Mouse (Mus musculus) intestine, postnatal 0 days (tissue): ENCODE results near the gene Scamp1. TPM values are rescaled to one million over a fixed set of nuclear protein-coding genes. Genes with fewer than 3 reads are reported as not detected.
"Not testable (repeated sequence)": the region's sequence is repeated elsewhere in the genome, so short reads cannot be mapped to it uniquely, and the experiment has no call there.

Experiments used
- ATAC-seq: fragments of 200-750 bp; cut with Nextera tagmentation; 2 replicates; pipeline ENCODE4 v1.8.0; 2017; ENCODE audit warnings: mild to moderate bottlenecking, moderate TSS enrichment, moderate library complexity
- H3K27ac ChIP-seq: fragments of 300-500 bp; sonication (generic); 2 replicates; pipeline ENCODE4 v1.5.1; 2014; ENCODE audit warnings: mild to moderate bottlenecking, low read depth, low read length, moderate library complexity
- H3K27me3 ChIP-seq: fragments of 300-500 bp; sonication (generic); replicated peaks from 2 replicates; pipeline ENCODE4 v1.6.1; 2014; ENCODE audit warnings: low read length, mixed read lengths; ENCODE audit not compliant: control insufficient read depth, insufficient read depth
- H3K36me3 ChIP-seq: fragments of 300-500 bp; sonication (generic); 2 replicates; pipeline ENCODE4 v1.6.1; 2014; ENCODE audit warnings: mild to moderate bottlenecking, moderate library complexity; ENCODE audit not compliant: control insufficient read depth, insufficient read depth
- H3K4me1 ChIP-seq: fragments of 300-500 bp; sonication (generic); replicated peaks from 2 replicates; pipeline ENCODE4 v1.6.1; 2014; ENCODE audit warnings: antibody characterized with exemption, low read length, mixed read lengths; ENCODE audit not compliant: control insufficient read depth, insufficient read depth
- H3K4me2 ChIP-seq: fragments of 300-500 bp; sonication (generic); replicated peaks from 2 replicates; pipeline ENCODE4 v1.6.1; 2014; ENCODE audit warnings: low read depth, mild to moderate bottlenecking, moderate library complexity
- H3K4me3 ChIP-seq: fragments of 300-500 bp; sonication (generic); 2 replicates; pipeline ENCODE4 v1.5.1; 2014; ENCODE audit warnings: low read depth, low read length
- H3K9ac ChIP-seq: fragments of 300-500 bp; sonication (generic); 2 replicates; pipeline ENCODE4 v1.6.1; 2014; ENCODE audit warnings: mild to moderate bottlenecking, low read depth, low read length
- H3K9me3 ChIP-seq: fragments of 300-500 bp; sonication (generic); 2 replicates; pipeline ENCODE4 v1.6.1; 2016; ENCODE audit warnings: mixed run types; ENCODE audit not compliant: control insufficient read depth
- CTCF ChIP-seq: sonication (generic); IDR thresholded peaks from 2 replicates; pipeline ENCODE4 v1.5.1; 2016; ENCODE audit warnings: low read depth, mild to moderate bottlenecking, control low read depth, antibody characterized with exemption, moderate library complexity
- WGBS: fragments of 180-500 bp; shearing (Covaris S2); extraction: QIAGEN DNeasy Blood & Tissue Kit; methylation state at CpG from one replicate; pipeline ENCODE4 v1.1.7; 2014; 5-methylcytosine and 5-hydroxymethylcytosine counted together
- polyA plus RNA-seq: library from polyadenylated mRNA; unstranded; fragments of >200 nt; fragmentation: Nextera tagmentation; extraction: Ambion mirVana; gene quantifications from 2 replicates; pipeline ENCODE4 v1.2.1, GENCODE M21; 2015

Gene Scamp1
- polyA plus RNA-seq, result 11.8 and 14.0 TPM in 2 replicates

GRCm38 (mm10) chr13:94285281-94285871 lies at the start of gene Scamp1:
Scamp1 (minus strand) TSS chr13:94285857.
- H3K27me3 ChIP-seq, result no peaks in the 10 kb centered on the region
- peak within 1 kb of the TSS; percentile 90 for H3K4me2 ChIP-seq
- no peaks in the 10 kb centered on the region for H3K4me1 ChIP-seq
- TF ChIP-seq CTCF, result no peak
- under 1% methylated on average over 57 of the region's 62 CpGs for WGBS
- H3K9me3 ChIP-seq, result no peaks in the 10 kb centered on the region
- no peaks in the 10 kb centered on the region for H3K36me3 ChIP-seq
- H3K27ac ChIP-seq, result peak within 1 kb of the TSS; percentile 78
- H3K4me3 ChIP-seq, result peak within 1 kb of the TSS; percentile 92
- ATAC-seq, result peak; percentile 97
- H3K9ac ChIP-seq, result peak within 1 kb of the TSS; percentile 95

DNA sequence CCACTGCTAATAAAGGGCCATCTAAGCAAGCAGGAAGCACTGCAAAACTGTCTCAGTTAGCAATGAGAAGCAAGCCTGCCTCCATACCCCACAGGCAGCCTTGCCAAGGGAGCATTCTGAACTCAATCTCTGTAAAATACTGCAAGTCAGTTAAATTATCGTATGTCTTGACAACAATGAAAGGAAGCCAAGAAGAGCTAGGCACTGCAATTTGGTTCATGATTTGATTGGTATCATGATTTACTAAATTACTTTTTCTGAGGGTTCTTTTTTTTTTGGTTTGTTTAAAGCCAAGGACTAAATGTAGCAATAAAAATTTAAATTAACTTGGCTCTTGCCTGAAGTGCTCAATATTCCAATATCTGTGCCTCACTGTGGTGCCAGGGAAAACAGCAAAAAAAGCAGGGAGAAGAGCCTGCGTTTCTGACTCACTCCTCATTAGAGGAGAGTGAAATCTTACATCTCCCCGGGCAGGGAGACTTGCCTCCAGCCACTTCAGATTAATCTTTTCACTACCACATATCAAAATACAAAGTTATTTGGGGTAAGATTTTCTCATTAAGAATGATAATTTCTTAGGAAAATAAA lies 44.8 kb upstream of the Scamp1 start:
- Histone ChIP-seq H3K27me3 (no peaks in the 10 kb centered on the region), H3K4me1 (no peaks in the 10 kb centered on the region), H3K9ac (no peak overlapping the region), H3K4me3 (no peak overlapping the region), H3K36me3 (no peaks in the 10 kb centered on the region), H3K27ac (no peak overlapping the region), H3K4me2 (no peak overlapping the region), H3K9me3 (no peaks in the 10 kb centered on the region)
- no peak for ATAC-seq
- TF ChIP-seq CTCF, result no peak
- 76% methylated on average over 3 of the region's 3 CpGs for WGBS

DNA sequence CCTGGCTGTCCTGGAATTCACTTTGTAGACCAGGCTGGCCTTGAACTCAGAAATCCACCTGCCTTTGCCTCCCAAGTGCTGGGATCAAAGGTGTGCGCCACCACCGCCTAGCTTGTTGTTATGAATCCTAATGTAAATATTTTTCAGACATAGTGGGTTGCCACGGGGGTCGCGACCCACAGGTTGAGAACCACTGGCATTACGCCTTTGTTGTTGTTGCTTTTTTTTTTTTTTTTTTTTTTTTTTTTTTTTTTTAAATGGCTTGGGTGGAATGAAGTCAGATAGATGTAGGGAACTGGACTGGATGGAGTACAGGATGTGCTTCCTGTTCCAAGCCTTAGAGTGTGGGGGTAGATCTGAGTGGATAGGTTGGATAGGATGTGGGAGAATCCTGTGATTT lies 43.3 kb upstream of the Scamp1 start:
- H3K4me1 ChIP-seq, H3K27me3 ChIP-seq, H3K4me3 ChIP-seq, H3K36me3 ChIP-seq, H3K4me2 ChIP-seq, ATAC-seq, H3K9me3 ChIP-seq, H3K9ac ChIP-seq, H3K27ac ChIP-seq: not testable (repeated sequence)
- WGBS, result 96% methylated on average over 6 of the region's 6 CpGs

GRCm38 (mm10) chr13:94328063-94328462 lies 42.4 kb upstream of the Scamp1 start:
- ATAC-seq, result peak; percentile 93
- 23% methylated on average over 3 of the region's 3 CpGs for WGBS
- no peak overlapping the region for H3K4me2 ChIP-seq

GRCm38 (mm10) chr13:94322475-94322874 lies 36.8 kb upstream of the Scamp1 start:
- no peak for TF ChIP-seq CTCF
- WGBS, result 92% methylated on average over 4 of the region's 4 CpGs
- Histone ChIP-seq H3K4me3 (no peak overlapping the region), H3K36me3 (no peaks in the 10 kb centered on the region), H3K27ac (no peak overlapping the region), H3K27me3 (no peaks in the 10 kb centered on the region), H3K4me1 (no peaks in the 10 kb centered on the region), H3K4me2 (no peak overlapping the region), H3K9me3 (no peaks in the 10 kb centered on the region), H3K9ac (no peak overlapping the region)
- ATAC-seq, result no peak

More at GRCm38 (mm10) chr13:94328063-94328462, 42.4 kb upstream of the Scamp1 start:
- peak overlapping the region; percentile 57; the same call in 1 of the 2 replicates for H3K27ac ChIP-seq
- no peaks in the 10 kb centered on the region for H3K9me3 ChIP-seq
- no peaks in the 10 kb centered on the region for H3K27me3 ChIP-seq
- no peak overlapping the region for H3K4me3 ChIP-seq
- TF ChIP-seq CTCF, result no peak
- H3K36me3 ChIP-seq, result no peaks in the 10 kb centered on the region
- no peak overlapping the region for H3K9ac ChIP-seq
- no peaks in the 10 kb centered on the region for H3K4me1 ChIP-seq

- Histone ChIP-seq H3K4me1 (no peaks in the 10 kb centered on the region), H3K4me3 (no peak overlapping the region), H3K4me2 (no peak overlapping the region), H3K9ac (no peak overlapping the region), H3K27me3 (no peaks in the 10 kb centered on the region), H3K27ac (no peak overlapping the region), H3K36me3 (no peaks in the 10 kb centered on the region), H3K9me3 (no peaks in the 10 kb centered on the region)
- 84% methylated on average over 1 of the region's 1 CpGs for WGBS
- TF ChIP-seq CTCF, result no peak
- no peak for ATAC-seq
Observed at GRCm38 (mm10) chr13:94321094-94321792, 35.6 kb upstream of the Scamp1 start.
